Mouse (Mus musculus) heart, postnatal 0 days (tissue): ENCODE results near the gene Mlh1. TPM values are rescaled to one million over a fixed set of nuclear protein-coding genes. Genes with fewer than 3 reads are reported as not detected.

Experiments used
- ATAC-seq: fragments of 200-750 bp; cut with Nextera tagmentation; 2 replicates; pipeline ENCODE4 v1.8.0; 2017; ENCODE audit warnings: low read depth, moderate number of reproducible peaks, moderate library complexity; ENCODE audit not compliant: insufficient read depth
- DNase-seq: peaks from one replicate; pipeline ENCODE4 v3.0.0-alpha.2; 2016; ENCODE audit warnings: low spot score
- H3K27ac ChIP-seq: fragments of 300-500 bp; sonication (generic); 2 replicates; pipeline ENCODE4 v1.5.1; 2014; ENCODE audit warnings: low read depth, mild to moderate bottlenecking
- H3K27me3 ChIP-seq: fragments of 300-500 bp; sonication (generic); 2 replicates; pipeline ENCODE4 v1.6.1; 2014; ENCODE audit warnings: low read length, mixed read lengths; ENCODE audit not compliant: control insufficient read depth, insufficient read depth
- H3K36me3 ChIP-seq: fragments of 300-500 bp; sonication (generic); replicated peaks from 2 replicates; pipeline ENCODE4 v1.6.1; 2014; ENCODE audit warnings: low read length, mixed read lengths; ENCODE audit not compliant: control insufficient read depth, insufficient read depth
- H3K4me1 ChIP-seq: fragments of 300-500 bp; sonication (generic); 2 replicates; pipeline ENCODE4 v1.6.1; 2014; ENCODE audit warnings: antibody characterized with exemption; ENCODE audit not compliant: control insufficient read depth, insufficient read depth
- H3K4me2 ChIP-seq: fragments of 300-500 bp; sonication (generic); 2 replicates; pipeline ENCODE4 v1.6.1; 2014; ENCODE audit warnings: low read depth, mild to moderate bottlenecking, low read length, moderate library complexity
- H3K4me3 ChIP-seq: fragments of 300-500 bp; sonication (generic); 2 replicates; pipeline ENCODE4 v1.5.1; 2014; ENCODE audit warnings: low read depth, low read length
- H3K9ac ChIP-seq: fragments of 300-500 bp; sonication (generic); replicated peaks from 2 replicates; pipeline ENCODE4 v1.6.1; 2014; ENCODE audit warnings: low read depth, low read length, mixed read lengths
- H3K9me3 ChIP-seq: fragments of 300-500 bp; sonication (generic); replicated peaks from 2 replicates; pipeline ENCODE4 v1.6.1; 2016; ENCODE audit warnings: low read length; ENCODE audit not compliant: control insufficient read depth
- CTCF ChIP-seq: IDR thresholded peaks from 2 replicates; pipeline ENCODE4 v1.5.1; 2016; ENCODE audit warnings: antibody characterized with exemption, control low read depth, low read depth
- EP300 ChIP-seq: IDR thresholded peaks from 2 replicates; pipeline ENCODE4 v1.6.1; 2016; ENCODE audit warnings: antibody characterized with exemption, low read depth
- WGBS: fragments of 180-500 bp; shearing (Covaris S2); extraction: QIAGEN DNeasy Blood & Tissue Kit; methylation state at CpG from one replicate; pipeline ENCODE4 v1.1.7; 2014; 5-methylcytosine and 5-hydroxymethylcytosine counted together
- polyA plus RNA-seq: library from polyadenylated mRNA; unstranded; fragments of >200 nt; fragmentation: Nextera tagmentation; extraction: Ambion mirVana; gene quantifications from 2 replicates; pipeline ENCODE4 v1.2.1, GENCODE M21; 2015
- total RNA-seq: library from RNA; depleted of rRNA; stranded (reverse); fragments of >200 nt; gene quantifications from 2 replicates; pipeline ENCODE4 v1.2.3, GENCODE M21; 2014; ENCODE audit warnings: low replicate concordance

The Mlh1 gene
- total and polyA plus RNA-seq, 2 experiments from 2014 or later = 18.4 to 19.7 TPM

- Histone ChIP-seq H3K36me3 (no peaks in the 10 kb centered on the region), H3K4me2 (no peak overlapping the region), H3K9me3 (no peaks in the 10 kb centered on the region), H3K4me3 (no peak overlapping the region), H3K4me1 (no peaks in the 10 kb centered on the region), H3K27ac (no peak overlapping the region), H3K9ac (no peak overlapping the region), H3K27me3 (0 out of 2 replicates have a peak, but pooled peaks cover 5% of the 10 kb centered on the region)
- WGBS = 70% methylated on average over 12 of the region's 12 CpGs
- ATAC-seq = no peak
- no peak for DNase-seq
- TF ChIP-seq CTCF = no peak
These were observed 30.7 kb upstream of the Mlh1 start for GRCm38 (mm10) chr9:111302196-111302831.

GRCm38 (mm10) chr9:111298606-111299005 is 27.0 kb upstream of the Mlh1 start:
- WGBS = 36% methylated on average over 2 of the region's 2 CpGs
- no peaks in the 10 kb centered on the region for H3K9me3 ChIP-seq
- ATAC-seq (no peak), DNase-seq (no peak)
- no peak for TF ChIP-seq CTCF
- no peak for TF ChIP-seq EP300
- no peaks in the 10 kb centered on the region for H3K4me1 ChIP-seq
- H3K4me2 ChIP-seq = no peak overlapping the region
- H3K27ac ChIP-seq = no peak overlapping the region
- no peak overlapping the region for H3K4me3 ChIP-seq
- no peaks in the 10 kb centered on the region for H3K36me3 ChIP-seq
- no peaks in the 10 kb centered on the region for H3K27me3 ChIP-seq
- no peak overlapping the region for H3K9ac ChIP-seq

GRCm38 (mm10) chr9:111296433-111296832 is 24.8 kb upstream of the Mlh1 start:
- DNase-seq (no peak), ATAC-seq (no peak)
- Histone ChIP-seq H3K9ac (no peak overlapping the region), H3K27ac (no peak overlapping the region), H3K4me3 (no peak overlapping the region), H3K4me2 (no peak overlapping the region), H3K36me3 (no peaks in the 10 kb centered on the region), H3K4me1 (no peaks in the 10 kb centered on the region), H3K27me3 (no peaks in the 10 kb centered on the region), H3K9me3 (no peaks in the 10 kb centered on the region)
- TF ChIP-seq EP300 = no peak
- no peak for TF ChIP-seq CTCF
- 69% methylated on average over 7 of the region's 7 CpGs for WGBS

- no peak for DNase-seq
- no peak overlapping the region for H3K9ac ChIP-seq
- H3K4me3 ChIP-seq = no peak overlapping the region
- H3K36me3 ChIP-seq = no peaks in the 10 kb centered on the region
- no peaks in the 10 kb centered on the region for H3K9me3 ChIP-seq
- H3K4me2 ChIP-seq = no peak overlapping the region
- no peak for TF ChIP-seq EP300
- no peak for TF ChIP-seq CTCF
- no peak for ATAC-seq
- no peak overlapping the region for H3K27ac ChIP-seq
- no peaks in the 10 kb centered on the region for H3K27me3 ChIP-seq
- 68% methylated on average over 2 of the region's 2 CpGs for WGBS
- H3K4me1 ChIP-seq = no peaks in the 10 kb centered on the region
These were observed 23.7 kb upstream of the Mlh1 start for GRCm38 (mm10) chr9:111295323-111295722.

DNA sequence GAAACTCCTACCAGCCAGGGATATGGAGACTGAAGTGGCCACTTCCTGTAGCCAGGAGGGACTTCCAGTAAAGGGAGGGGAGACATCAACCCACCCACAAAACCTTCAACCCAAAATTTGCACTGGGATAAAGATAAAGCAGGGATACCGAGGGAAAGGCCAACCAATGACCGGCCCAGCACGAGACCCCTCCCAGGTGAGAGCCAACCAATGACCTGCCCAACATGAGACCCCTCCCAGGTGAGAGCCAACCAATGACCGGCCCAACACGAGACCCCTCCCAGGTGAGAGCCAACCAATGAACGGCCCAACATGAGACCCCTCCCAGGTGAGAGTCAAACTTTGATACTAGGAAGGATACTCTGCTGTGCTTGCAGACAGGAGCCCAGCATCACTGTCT is 23.3 kb upstream of the Mlh1 start:
- Histone ChIP-seq H3K9ac (no peak overlapping the region), H3K4me2 (no peak overlapping the region), H3K9me3 (no peaks in the 10 kb centered on the region), H3K4me1 (no peaks in the 10 kb centered on the region), H3K27ac (no peak overlapping the region), H3K36me3 (no peaks in the 10 kb centered on the region), H3K27me3 (no peaks in the 10 kb centered on the region), H3K4me3 (no peak overlapping the region)
- TF ChIP-seq CTCF = no peak
- no peak for TF ChIP-seq EP300
- ATAC-seq (no peak), DNase-seq (no peak)
- 87% methylated on average over 6 of the region's 6 CpGs for WGBS

DNA sequence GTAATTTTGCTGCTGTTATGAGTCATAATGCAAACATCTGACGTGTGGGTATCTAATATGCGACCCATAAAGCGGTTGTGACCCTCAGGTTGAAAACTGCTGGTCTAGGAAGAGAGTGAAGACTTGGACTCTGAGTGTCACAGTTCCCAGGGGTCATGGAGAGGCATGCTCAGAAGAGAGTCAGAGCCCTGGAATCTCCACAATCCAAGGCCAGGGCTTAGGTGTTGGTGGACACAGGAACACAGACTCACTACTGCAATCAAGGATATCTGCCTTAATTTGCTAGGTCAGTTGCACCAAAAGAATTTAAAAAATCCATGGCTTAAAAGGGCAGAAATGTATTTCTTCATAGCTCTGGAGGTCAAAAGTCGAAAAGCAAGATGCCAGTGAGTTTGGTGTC is 21.6 kb upstream of the Mlh1 start:
- Histone ChIP-seq H3K36me3 (no peaks in the 10 kb centered on the region), H3K27me3 (no peaks in the 10 kb centered on the region), H3K4me1 (no peaks in the 10 kb centered on the region), H3K9me3 (no peaks in the 10 kb centered on the region), H3K27ac (no peak overlapping the region), H3K4me2 (no peak overlapping the region), H3K9ac (no peak overlapping the region), H3K4me3 (no peak overlapping the region)
- TF ChIP-seq EP300 (no peak), CTCF (no peak)
- ATAC-seq (no peak), DNase-seq (no peak)
- 74% methylated on average over 4 of the region's 4 CpGs for WGBS
